Mouse (Mus musculus) stomach, postnatal 0 days (tissue): ENCODE data around the gene Ccsap.

Experiments
- CTCF ChIP-seq: IDR thresholded peaks from 2 replicates; pipeline ENCODE4 v1.5.1; 2016; ENCODE audit warnings: antibody characterized with exemption, low read depth, mild to moderate bottlenecking, moderate library complexity
- EP300 ChIP-seq: optimal IDR thresholded peaks from 2 replicates; pipeline ENCODE3; 2016; ENCODE audit warnings: antibody characterized with exemption

DNA sequence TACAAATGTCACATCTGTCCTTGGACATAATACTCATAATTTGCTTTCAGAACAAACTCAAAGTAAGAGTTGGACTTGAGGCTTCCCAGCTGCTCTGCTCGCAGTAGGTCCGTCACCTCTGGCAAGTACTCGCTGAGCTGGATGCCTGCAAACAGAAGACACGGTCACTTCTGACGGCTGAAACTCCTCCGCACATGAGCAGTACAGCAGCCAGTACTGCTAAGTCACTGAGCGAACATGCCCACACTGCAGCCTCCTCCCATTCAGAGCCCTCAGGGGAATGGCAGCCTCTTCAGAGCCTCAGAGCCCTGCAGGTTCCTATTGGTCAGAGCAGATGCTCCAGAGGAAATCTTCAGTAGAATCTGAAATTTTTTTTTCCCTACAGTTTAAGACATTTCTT lies 39.4 kb upstream of the Ccsap start:
- TF ChIP-seq EP300 (no peak), CTCF (no peak)
